Mouse (Mus musculus): ENCODE data around the gene Zdhhc3. TPM values are rescaled to one million over a fixed set of nuclear protein-coding genes. Genes with fewer than 3 reads are reported as not detected.
A peak's percentile ranks its signal among the peaks of the same experiment; 100 is the strongest.

Gene Zdhhc3
- polyA plus RNA-seq, 1 experiment from 2014 or later = 79.8 TPM

GRCm38 (mm10) chr9:123139887-123140614 is 27.0 kb upstream of the Zdhhc3 start:
- Histone ChIP-seq H3K27me3 (replicated peaks) (no peaks in the 10 kb centered on the region), H3K9me3 (peaks cover 11% of the 10 kb centered on the region; the same call in 1 of the 2 replicates), H3K4me1 (0 out of 2 replicates have a peak, but pooled peaks cover 4% of the 10 kb centered on the region), H3K4me2 (replicated peaks) (no peak overlapping the region), H3K9ac (no peak overlapping the region), H3K4me3 (no peak overlapping the region), H3K36me3 (peaks cover 57% of the 10 kb centered on the region), H3K27ac (no peak overlapping the region)
- ATAC-seq (ENCODE audit: low FRiP score, low read depth) = no peak
- 82% methylated on average over 4 of the region's 4 CpGs for WGBS

- no peaks in the 10 kb centered on the region for H3K27me3 ChIP-seq (replicated peaks)
- H3K4me3 ChIP-seq = no peak overlapping the region
- H3K27ac ChIP-seq = no peak overlapping the region
- peak; percentile 61; the same call in 1 of the 2 replicates for ATAC-seq (ENCODE audit: low FRiP score, low read depth)
- H3K9me3 ChIP-seq = peaks cover 7% of the 10 kb centered on the region; the same call in 1 of the 2 replicates
- WGBS = 66% methylated on average over 5 of the region's 5 CpGs
- no peak overlapping the region for H3K9ac ChIP-seq
- H3K4me2 ChIP-seq (replicated peaks) = no peak overlapping the region
- H3K36me3 ChIP-seq = peaks cover 63% of the 10 kb centered on the region
- H3K4me1 ChIP-seq = 0 out of 2 replicates have a peak, but pooled peaks cover 4% of the 10 kb centered on the region
Observed at GRCm38 (mm10) chr9:123138891-123139474, 26.0 kb upstream of the Zdhhc3 start.

- no peak overlapping the region for H3K4me3 ChIP-seq
- no peak overlapping the region for H3K4me2 ChIP-seq (replicated peaks)
- 0 out of 2 replicates have a peak, but pooled peaks cover 4% of the 10 kb centered on the region for H3K4me1 ChIP-seq
- H3K27me3 ChIP-seq (replicated peaks) = no peaks in the 10 kb centered on the region
- no peak overlapping the region for H3K27ac ChIP-seq
- no peaks in the 10 kb centered on the region for H3K9me3 ChIP-seq
- ATAC-seq (ENCODE audit: low FRiP score, low read depth) = no peak
- H3K36me3 ChIP-seq = peaks cover 75% of the 10 kb centered on the region
- 86% methylated on average over 7 of the region's 7 CpGs for WGBS
- H3K9ac ChIP-seq = no peak overlapping the region
Observed at GRCm38 (mm10) chr9:123136953-123137682, 24.1 kb upstream of the Zdhhc3 start.

GRCm38 (mm10) chr9:123132994-123133393 is 20.0 kb upstream of the Zdhhc3 start:
- Histone ChIP-seq H3K9ac (no peak overlapping the region), H3K4me3 (no peak overlapping the region), H3K9me3 (no peaks in the 10 kb centered on the region), H3K4me1 (no peaks in the 10 kb centered on the region), H3K27ac (no peak overlapping the region), H3K36me3 (peaks cover 91% of the 10 kb centered on the region), H3K27me3 (replicated peaks) (no peaks in the 10 kb centered on the region), H3K4me2 (replicated peaks) (no peak overlapping the region)
- ATAC-seq (ENCODE audit: low FRiP score, low read depth) = no peak
- 89% methylated on average over 3 of the region's 3 CpGs for WGBS

GRCm38 (mm10) chr9:123127663-123128062 is 14.7 kb upstream of the Zdhhc3 start:
- no peak overlapping the region for H3K27ac ChIP-seq
- peaks cover 59% of the 10 kb centered on the region for H3K36me3 ChIP-seq
- 96% methylated on average over 6 of the region's 6 CpGs for WGBS
- no peaks in the 10 kb centered on the region for H3K4me1 ChIP-seq
- no peak overlapping the region for H3K4me3 ChIP-seq
- H3K9me3 ChIP-seq = no peaks in the 10 kb centered on the region
- no peaks in the 10 kb centered on the region for H3K27me3 ChIP-seq (replicated peaks)
- no peak for ATAC-seq (ENCODE audit: low FRiP score, low read depth)
- H3K9ac ChIP-seq = no peak overlapping the region
- H3K4me2 ChIP-seq (replicated peaks) = no peak overlapping the region

GRCm38 (mm10) chr9:123124413-123124981 is 11.5 kb upstream of the Zdhhc3 start:
- Histone ChIP-seq H3K27me3 (replicated peaks) (no peaks in the 10 kb centered on the region), H3K27ac (no peak overlapping the region), H3K4me1 (no peaks in the 10 kb centered on the region), H3K9ac (no peak overlapping the region), H3K9me3 (no peaks in the 10 kb centered on the region), H3K4me3 (no peak overlapping the region), H3K36me3 (peaks cover 58% of the 10 kb centered on the region), H3K4me2 (replicated peaks) (no peak overlapping the region)
- 90% methylated on average over 2 of the region's 2 CpGs for WGBS
- no peak for ATAC-seq (ENCODE audit: low FRiP score, low read depth)

GRCm38 (mm10) chr9:123123571-123124412 is 10.8 kb upstream of the Zdhhc3 start:
- H3K9ac ChIP-seq = no peak overlapping the region
- H3K4me3 ChIP-seq = no peak overlapping the region
- peaks cover 58% of the 10 kb centered on the region for H3K36me3 ChIP-seq
- H3K27me3 ChIP-seq (replicated peaks) = no peaks in the 10 kb centered on the region
- H3K27ac ChIP-seq = no peak overlapping the region
- ATAC-seq (ENCODE audit: low FRiP score, low read depth) = no peak
- no peak overlapping the region for H3K4me2 ChIP-seq (replicated peaks)
- H3K4me1 ChIP-seq = no peaks in the 10 kb centered on the region
- WGBS = 97% methylated on average over 6 of the region's 6 CpGs
- no peaks in the 10 kb centered on the region for H3K9me3 ChIP-seq

GRCm38 (mm10) chr9:123123017-123123416 is 10.0 kb upstream of the Zdhhc3 start:
- Histone ChIP-seq H3K9ac (no peak overlapping the region), H3K9me3 (no peaks in the 10 kb centered on the region), H3K36me3 (peaks cover 52% of the 10 kb centered on the region), H3K4me1 (no peaks in the 10 kb centered on the region), H3K27me3 (replicated peaks) (no peaks in the 10 kb centered on the region), H3K27ac (no peak overlapping the region), H3K4me2 (replicated peaks) (no peak overlapping the region), H3K4me3 (no peak overlapping the region)
- 91% methylated on average over 3 of the region's 3 CpGs for WGBS
- ATAC-seq (ENCODE audit: low FRiP score, low read depth) = no peak

GRCm38 (mm10) chr9:123115566-123115965 is 2.6 kb upstream of the Zdhhc3 start:
- no peak overlapping the region for H3K4me3 ChIP-seq
- H3K27me3 ChIP-seq (replicated peaks) = no peaks in the 10 kb centered on the region
- no peaks in the 10 kb centered on the region for H3K9me3 ChIP-seq
- peaks cover 16% of the 10 kb centered on the region for H3K4me1 ChIP-seq
- no peak overlapping the region for H3K27ac ChIP-seq
- H3K9ac ChIP-seq = no peak overlapping the region
- H3K4me2 ChIP-seq (replicated peaks) = no peak overlapping the region
- ATAC-seq (ENCODE audit: low FRiP score, low read depth) = no peak
- H3K36me3 ChIP-seq = peaks cover 25% of the 10 kb centered on the region
- 93% methylated on average over 1 of the region's 1 CpGs for WGBS

GRCm38 (mm10) chr9:123113931-123114330 is 926 bp upstream of the Zdhhc3 start:
- peak overlapping the region; percentile 92 for H3K4me3 ChIP-seq
- WGBS = 67% methylated on average over 6 of the region's 6 CpGs
- no peak for ATAC-seq (ENCODE audit: low FRiP score, low read depth)
- H3K4me2 ChIP-seq (replicated peaks) = peak overlapping the region; percentile 90
- H3K27me3 ChIP-seq (replicated peaks) = no peaks in the 10 kb centered on the region
- H3K36me3 ChIP-seq = peaks cover 10% of the 10 kb centered on the region
- H3K27ac ChIP-seq = no peak overlapping the region
- H3K4me1 ChIP-seq = peaks cover 16% of the 10 kb centered on the region
- no peaks in the 10 kb centered on the region for H3K9me3 ChIP-seq
- H3K9ac ChIP-seq = peak overlapping the region; percentile 87

GRCm38 (mm10) chr9:123111751-123112221 is 1.2 kb downstream of the Zdhhc3 start:
- ATAC-seq (ENCODE audit: low FRiP score, low read depth) = no peak
- Histone ChIP-seq H3K36me3 (peaks cover 9% of the 10 kb centered on the region), H3K4me1 (peaks cover 16% of the 10 kb centered on the region), H3K4me3 (peak overlapping the region; percentile 92), H3K9me3 (no peaks in the 10 kb centered on the region), H3K9ac (peak overlapping the region; percentile 87; the same call in 1 of the 2 replicates), H3K27ac (no peak overlapping the region), H3K4me2 (replicated peaks) (peak overlapping the region; percentile 90), H3K27me3 (replicated peaks) (no peaks in the 10 kb centered on the region)
- WGBS = 67% methylated on average over 8 of the region's 8 CpGs

Data from neural tube, embryonic 12.5 days (tissue).